Mouse (Mus musculus) lung, embryonic 14.5 days (tissue): ENCODE results near the gene U2af1l4. TPM values are rescaled to one million over a fixed set of nuclear protein-coding genes. Genes with fewer than 3 reads are reported as not detected.

ENCODE experiments used
- ATAC-seq: fragments of 200-750 bp; cut with Nextera tagmentation; 2 replicates; pipeline ENCODE4 v1.8.0; 2017; ENCODE audit warnings: mild to moderate bottlenecking, moderate TSS enrichment, moderate library complexity; ENCODE audit not compliant: insufficient read depth
- DNase-seq: peaks from one replicate; pipeline ENCODE4 v3.0.0-alpha.2; 2015
- H3K27ac ChIP-seq: fragments of 300-500 bp; sonication (generic); 2 replicates; pipeline ENCODE4 v1.5.1; 2014; ENCODE audit warnings: low read depth, mild to moderate bottlenecking, moderate library complexity
- H3K27me3 ChIP-seq: fragments of 300-500 bp; sonication (generic); 2 replicates; pipeline ENCODE4 v1.6.1; 2014; ENCODE audit warnings: low read length, control low read depth; ENCODE audit not compliant: insufficient read depth
- H3K36me3 ChIP-seq: fragments of 300-500 bp; sonication (generic); 2 replicates; pipeline ENCODE4 v1.6.1; 2014; ENCODE audit warnings: control low read depth; ENCODE audit not compliant: insufficient read depth
- H3K4me1 ChIP-seq: fragments of 300-500 bp; sonication (generic); 2 replicates; pipeline ENCODE4 v1.6.1; 2014; ENCODE audit warnings: antibody characterized with exemption, control low read depth; ENCODE audit not compliant: insufficient read depth
- H3K4me2 ChIP-seq: fragments of 300-500 bp; sonication (generic); 2 replicates; pipeline ENCODE4 v1.6.1; 2014; ENCODE audit warnings: mild to moderate bottlenecking
- H3K4me3 ChIP-seq: fragments of 300-500 bp; sonication (generic); 2 replicates; pipeline ENCODE4 v1.5.1; 2014; ENCODE audit warnings: low read depth, low read length
- H3K9ac ChIP-seq: fragments of 300-500 bp; sonication (generic); 2 replicates; pipeline ENCODE4 v1.6.1; 2014
- H3K9me3 ChIP-seq: fragments of 300-500 bp; sonication (generic); 2 replicates; pipeline ENCODE4 v1.6.1; 2016; ENCODE audit warnings: low read depth, low read length, control low read depth
- CTCF ChIP-seq: IDR thresholded peaks from 2 replicates; pipeline ENCODE4 v1.5.1; 2016; ENCODE audit warnings: antibody characterized with exemption, low read depth
- WGBS: fragments of 180-500 bp; shearing (Covaris S2); extraction: QIAGEN DNeasy Blood & Tissue Kit; methylation state at CpG from one replicate; pipeline ENCODE4 v1.1.7; 2014; 5-methylcytosine and 5-hydroxymethylcytosine counted together
- microRNA-seq: library from miRNA; unstranded; fragments of <30 nt; microRNA quantifications from one replicate; pipeline ENCODE4, GENCODE M21; 2016; ENCODE audit warnings: borderline number of aligned reads
- polyA plus RNA-seq: library from polyadenylated mRNA; unstranded; fragments of >200 nt; fragmentation: Nextera tagmentation; extraction: Ambion mirVana; gene quantifications from 2 replicates; pipeline ENCODE4 v1.2.1, GENCODE M21; 2014

Gene U2af1l4
- polyA plus RNA-seq, 1 experiment from 2014 or later, result 120 TPM

GRCm38 (mm10) chr7:30610043-30610442 lies 46.9 kb downstream of the U2af1l4 start:
- TF ChIP-seq CTCF, result no peak
- no peaks in the 10 kb centered on the region for H3K27me3 ChIP-seq
- H3K36me3 ChIP-seq, result no peaks in the 10 kb centered on the region
- H3K4me1 ChIP-seq, result no peaks in the 10 kb centered on the region
- H3K9ac ChIP-seq, result no peak overlapping the region
- H3K4me3 ChIP-seq, result no peak overlapping the region
- no peak overlapping the region for H3K4me2 ChIP-seq
- WGBS, result 48% methylated on average over 7 of the region's 7 CpGs
- no peak overlapping the region for H3K27ac ChIP-seq
- no peak for ATAC-seq
- no peak for DNase-seq
- H3K9me3 ChIP-seq, result no peaks in the 10 kb centered on the region

- H3K4me1 ChIP-seq, result no peaks in the 10 kb centered on the region
- peaks cover 25% of the 10 kb centered on the region for H3K36me3 ChIP-seq
- TF ChIP-seq CTCF, result no peak
- H3K4me2 ChIP-seq, result no peak within 1 kb of the TSS
- WGBS, result 59% methylated on average over 8 of the region's 8 CpGs
- H3K27me3 ChIP-seq, result no peaks in the 10 kb centered on the region
- no peaks in the 10 kb centered on the region for H3K9me3 ChIP-seq
- no peak within 1 kb of the TSS for H3K4me3 ChIP-seq
- ATAC-seq, result no peak; the same call in 1 of the 2 replicates
- no peak for DNase-seq
- no peak within 1 kb of the TSS for H3K9ac ChIP-seq
- no peak within 1 kb of the TSS for H3K27ac ChIP-seq
Observed at GRCm38 (mm10) chr7:30612654-30613402, 49.7 kb downstream of the U2af1l4 start, which contains the start of gene Upk1a. Upk1a (minus strand) TSS chr7:30612847.

GRCm38 (mm10) chr7:30613529-30614112 lies 50.5 kb downstream of the U2af1l4 start:
- Histone ChIP-seq H3K4me3 (no peak overlapping the region), H3K4me1 (no peaks in the 10 kb centered on the region), H3K9me3 (no peaks in the 10 kb centered on the region), H3K9ac (no peak overlapping the region), H3K27me3 (no peaks in the 10 kb centered on the region), H3K27ac (no peak overlapping the region), H3K4me2 (no peak overlapping the region), H3K36me3 (peaks cover 32% of the 10 kb centered on the region)
- ATAC-seq, result peak; percentile 57; the same call in 1 of the 2 replicates
- DNase-seq, result peak; percentile 79
- TF ChIP-seq CTCF, result peak; percentile 72
- WGBS, result 21% methylated on average over 14 of the region's 14 CpGs

- Histone ChIP-seq H3K9ac (no peak overlapping the region), H3K9me3 (no peaks in the 10 kb centered on the region), H3K27ac (no peak overlapping the region), H3K36me3 (peaks cover 41% of the 10 kb centered on the region), H3K4me3 (no peak overlapping the region), H3K4me2 (no peak overlapping the region), H3K4me1 (no peaks in the 10 kb centered on the region), H3K27me3 (no peaks in the 10 kb centered on the region)
- peak; percentile 51 for DNase-seq
- TF ChIP-seq CTCF, result peak; percentile 42
- 73% methylated on average over 2 of the region's 2 CpGs for WGBS
- ATAC-seq, result no peak
Observed at GRCm38 (mm10) chr7:30614454-30614853, 51.4 kb downstream of the U2af1l4 start.

Small RNA genes lying within 50 kb of the gene (microRNA-seq; reads per million reads assigned to microRNA genes)
- gene Gm38670 (1.4 reads per million), gene Mir3569 (not detected)

Other genes starting within 250 kb of the U2af1l4 start
- gene Syne4, start 248.5 kb upstream of the U2af1l4 start, polyA plus RNA-seq, result 21.9 and 23.2 TPM in 2 replicates
- not detected in 2 replicates for gene E130208F15Rik, start 241.6 kb upstream of the U2af1l4 start, polyA plus RNA-seq
- gene Sdhaf1, start 239.4 kb upstream of the U2af1l4 start, polyA plus RNA-seq, result 21.3 and 22.7 TPM in 2 replicates
- gene Lrfn3, start 200.5 kb upstream of the U2af1l4 start, polyA plus RNA-seq, result 3.4 and 3.7 TPM in 2 replicates
- 46.0 and 46.8 TPM in 2 replicates for gene Tyrobp, start 149.5 kb upstream of the U2af1l4 start, polyA plus RNA-seq
- gene Hcst, start 143.4 kb upstream of the U2af1l4 start, polyA plus RNA-seq, result 1.5 and 2.0 TPM in 2 replicates
- gene Nfkbid, start 141.6 kb upstream of the U2af1l4 start, polyA plus RNA-seq, result 1.7 and 2.0 TPM in 2 replicates
- gene Aplp1, start 117.8 kb upstream of the U2af1l4 start, polyA plus RNA-seq, result 22.3 and 22.6 TPM in 2 replicates
- gene Kirrel2, start 105.6 kb upstream of the U2af1l4 start, polyA plus RNA-seq, result not detected in 2 replicates
- 0.19 TPM in 1 of 2 replicates, not detected in the other for gene Nphs1, start 105.0 kb upstream of the U2af1l4 start, polyA plus RNA-seq
- gene Prodh2, start 69.7 kb upstream of the U2af1l4 start, polyA plus RNA-seq, result not detected in 2 replicates
- 13.8 and 14.3 TPM in 2 replicates for gene Arhgap33, start 28.2 kb upstream of the U2af1l4 start, polyA plus RNA-seq
- 24.9 and 26.0 TPM in 2 replicates for gene Hspb6, start 11.1 kb upstream of the U2af1l4 start, polyA plus RNA-seq
- gene Proser3, start 11.0 kb upstream of the U2af1l4 start, polyA plus RNA-seq, result 18.3 and 18.7 TPM in 2 replicates
- 33.7 and 34.7 TPM in 2 replicates for gene Lin37, start 3.5 kb upstream of the U2af1l4 start, polyA plus RNA-seq
- 7.9 and 9.9 TPM in 2 replicates for gene Gm49396, start within 50 bp of the U2af1l4 start, polyA plus RNA-seq
- 104 and 105 TPM in 2 replicates for gene Psenen, start 326 bp downstream of the U2af1l4 start, polyA plus RNA-seq
- 3.0 and 4.1 TPM in 2 replicates for gene Igflr1, start 2.1 kb downstream of the U2af1l4 start, polyA plus RNA-seq
- gene Kmt2b, start 25.4 kb downstream of the U2af1l4 start, polyA plus RNA-seq, result 11.7 and 14.8 TPM in 2 replicates
- 1.7 and 2.4 TPM in 2 replicates for gene Zbtb32, start 35.6 kb downstream of the U2af1l4 start, polyA plus RNA-seq
- 0.46 and 0.51 TPM in 2 replicates for gene Upk1a, start 49.5 kb downstream of the U2af1l4 start, polyA plus RNA-seq
- gene Cox6b1, start 62.9 kb downstream of the U2af1l4 start, polyA plus RNA-seq, result 855 and 914 TPM in 2 replicates
- not detected in 2 replicates for gene Etv2, start 72.6 kb downstream of the U2af1l4 start, polyA plus RNA-seq
- 115 and 117 TPM in 2 replicates for gene Rbm42, start 87.0 kb downstream of the U2af1l4 start, polyA plus RNA-seq
- 63.5 TPM in 2 replicates for gene Haus5, start 101.7 kb downstream of the U2af1l4 start, polyA plus RNA-seq
- not detected in 2 replicates for gene Pmis2, start 108.3 kb downstream of the U2af1l4 start, polyA plus RNA-seq
- gene 2200002J24Rik, start 135.6 kb downstream of the U2af1l4 start, polyA plus RNA-seq, result 0.34 and 0.46 TPM in 2 replicates
- gene Atp4a, start 148.9 kb downstream of the U2af1l4 start, polyA plus RNA-seq, result 0.23 and 0.42 TPM in 2 replicates
- gene Tmem147, start 166.2 kb downstream of the U2af1l4 start, polyA plus RNA-seq, result 169 and 179 TPM in 2 replicates
- gene Gapdhs, start 180.4 kb downstream of the U2af1l4 start, polyA plus RNA-seq, result 0.68 and 0.91 TPM in 2 replicates
- 0.34 and 1.3 TPM in 2 replicates for gene Sbsn, start 188.2 kb downstream of the U2af1l4 start, polyA plus RNA-seq
- gene Dmkn, start 200.5 kb downstream of the U2af1l4 start, polyA plus RNA-seq, result 2.4 TPM in 2 replicates
- gene Krtdap, start 224.6 kb downstream of the U2af1l4 start, polyA plus RNA-seq, result not detected in 2 replicates